Mouse (Mus musculus) 3T3-L1 (cell line): ENCODE measurements around the gene Paxx.

Source experiments
- DNase-seq: peaks from one replicate; pipeline ENCODE4 v3.0.0-alpha.2; 2015; ENCODE audit warnings: low read depth, low spot score

Paxx gene

GRCm38 (mm10) chr2:25460551-25461309, at the start of gene Paxx:
Gene Paxx (minus strand): TSS chr2:25461094.
- peak; percentile 99 for DNase-seq

GRCm38 (mm10) chr2:25509912-25510311, 49.0 kb upstream of the Paxx start:
- peak; percentile 46 for DNase-seq

- DNase-seq: peak; percentile 48
These were observed 46.1 kb upstream of the Paxx start for GRCm38 (mm10) chr2:25506964-25507363.

- DNase-seq: no peak
These were observed 45.0 kb upstream of the Paxx start for GRCm38 (mm10) chr2:25505860-25506259.

GRCm38 (mm10) chr2:25505000-25505399, 44.1 kb upstream of the Paxx start:
- DNase-seq: no peak

- no peak for DNase-seq
These were observed 43.6 kb upstream of the Paxx start for GRCm38 (mm10) chr2:25504538-25504937.

GRCm38 (mm10) chr2:25502726-25503125, 41.8 kb upstream of the Paxx start:
- peak; percentile 67 for DNase-seq

GRCm38 (mm10) chr2:25501593-25502486, 40.9 kb upstream of the Paxx start, which contains the start of gene C8g:
Gene C8g (minus strand): TSS chr2:25501719.
- no peak for DNase-seq

GRCm38 (mm10) chr2:25500576-25501405, 39.9 kb upstream of the Paxx start, which contains the start of gene Fbxw5:
Gene Fbxw5 (plus strand): TSS chr2:25500750.
- DNase-seq: peak; percentile 95

- no peak for DNase-seq
These were observed 39.2 kb upstream of the Paxx start for GRCm38 (mm10) chr2:25500071-25500575.

GRCm38 (mm10) chr2:25498622-25499478, 38.0 kb upstream of the Paxx start:
- DNase-seq: no peak

- peak; percentile 36 for DNase-seq
These were observed 37.1 kb upstream of the Paxx start for GRCm38 (mm10) chr2:25497846-25498575.

- peak; percentile 80 for DNase-seq
These were observed 35.6 kb upstream of the Paxx start for GRCm38 (mm10) chr2:25496462-25496861.

GRCm38 (mm10) chr2:25493476-25493961, 32.6 kb upstream of the Paxx start, which contains the start of gene Lcn12:
Gene Lcn12 (minus strand): TSS chr2:25493911.
- DNase-seq: no peak

- DNase-seq: no peak
These were observed 32.1 kb upstream of the Paxx start for GRCm38 (mm10) chr2:25492988-25493387.

- DNase-seq: peak; percentile 45
These were observed 27.8 kb upstream of the Paxx start for GRCm38 (mm10) chr2:25488671-25489068.

- DNase-seq: no peak
These were observed 27.2 kb upstream of the Paxx start for GRCm38 (mm10) chr2:25487965-25488670.

GRCm38 (mm10) chr2:25484901-25485647, 24.2 kb upstream of the Paxx start:
- no peak for DNase-seq
